Mouse (Mus musculus) lung, postnatal 14 days (tissue): ENCODE data around the gene Vwa8.
"Not testable (repeated sequence)": the region's sequence is repeated elsewhere in the genome, so short reads cannot be mapped to it uniquely, and the experiment has no call there.

Experiments
- DNase-seq: peaks from one replicate; pipeline ENCODE4 v3.0.0; 2021

Vwa8 gene

GRCm38 (mm10) chr14:78885915-78886534, 37.2 kb downstream of the Vwa8 start:
- no peak for DNase-seq

DNA sequence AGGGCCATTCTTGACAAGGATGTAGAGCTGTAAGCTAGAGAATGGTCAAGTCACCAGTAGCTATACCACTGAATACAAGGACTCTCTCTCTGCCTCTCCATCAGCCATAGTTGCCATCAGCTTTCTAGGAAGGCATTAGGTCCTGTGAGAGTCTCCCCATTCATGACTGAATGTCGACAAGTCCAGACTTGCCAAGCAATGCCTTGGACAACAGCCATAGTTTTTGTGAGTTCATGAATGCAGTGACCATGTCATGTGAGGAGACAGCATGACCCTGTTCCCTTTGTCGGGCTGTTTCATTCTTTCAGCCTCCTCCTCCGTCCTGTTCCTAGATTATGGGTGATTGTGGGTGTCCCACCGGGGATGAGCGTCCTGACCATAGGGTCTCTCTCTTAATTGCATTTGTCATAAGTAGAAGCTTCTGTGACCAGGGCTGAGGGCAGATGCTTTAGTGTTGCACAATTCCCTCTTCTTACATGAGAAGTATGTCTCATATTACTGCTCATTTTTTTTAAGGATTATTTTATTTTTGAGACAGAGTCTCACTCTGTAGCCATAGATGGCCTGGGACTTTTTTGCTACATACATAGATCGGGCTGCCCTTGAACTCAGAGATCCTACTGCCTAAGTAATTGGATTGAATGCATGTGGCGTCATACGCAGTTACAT, 37.8 kb downstream of the Vwa8 start:
- peak; percentile 16 for DNase-seq

DNA sequence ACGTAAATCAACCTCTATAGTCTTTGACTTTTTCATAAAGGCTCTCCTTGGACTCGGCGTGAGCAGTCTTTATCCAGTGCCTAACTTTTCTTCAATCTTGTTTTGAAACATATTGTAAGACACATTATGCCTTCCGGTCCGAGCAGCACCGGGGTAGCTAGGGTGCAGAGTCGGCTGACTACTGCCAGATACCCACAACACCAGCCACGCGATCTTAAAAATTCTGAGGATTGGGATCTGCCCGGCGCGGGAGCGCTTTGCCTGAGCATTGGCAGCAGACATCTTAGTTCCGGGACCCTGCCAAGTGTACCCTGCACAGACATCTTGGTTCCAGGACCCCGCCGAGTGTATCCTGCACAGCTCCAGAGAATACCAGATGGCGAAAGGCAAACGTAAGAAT, 38.6 kb downstream of the Vwa8 start:
- DNase-seq: not testable (repeated sequence)

DNA sequence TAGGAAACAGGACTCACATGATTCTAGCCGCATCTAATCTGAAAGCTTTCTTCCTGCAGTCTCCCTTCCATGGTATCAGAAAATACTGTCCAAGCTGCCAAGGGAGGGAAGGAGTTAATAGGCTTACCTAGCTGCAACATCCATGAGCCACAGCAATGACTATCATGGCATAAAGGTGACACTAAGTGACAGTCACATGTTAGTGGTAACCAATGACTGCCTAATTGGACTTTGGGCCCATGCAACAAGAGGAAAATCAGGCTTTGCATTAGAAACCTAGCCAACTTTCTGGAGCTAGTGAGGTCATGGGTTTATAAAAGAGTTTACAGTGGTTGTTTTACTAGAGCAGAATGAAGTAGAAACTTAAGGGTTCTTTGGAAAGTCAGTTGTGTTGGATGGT, 46.6 kb downstream of the Vwa8 start:
- DNase-seq: no peak

- DNase-seq: peak; percentile 63
These were observed 47.4 kb downstream of the Vwa8 start for GRCm38 (mm10) chr14:78896252-78896651.

- DNase-seq: peak; percentile 10
These were observed 51.9 kb downstream of the Vwa8 start for GRCm38 (mm10) chr14:78900770-78901169.

DNA sequence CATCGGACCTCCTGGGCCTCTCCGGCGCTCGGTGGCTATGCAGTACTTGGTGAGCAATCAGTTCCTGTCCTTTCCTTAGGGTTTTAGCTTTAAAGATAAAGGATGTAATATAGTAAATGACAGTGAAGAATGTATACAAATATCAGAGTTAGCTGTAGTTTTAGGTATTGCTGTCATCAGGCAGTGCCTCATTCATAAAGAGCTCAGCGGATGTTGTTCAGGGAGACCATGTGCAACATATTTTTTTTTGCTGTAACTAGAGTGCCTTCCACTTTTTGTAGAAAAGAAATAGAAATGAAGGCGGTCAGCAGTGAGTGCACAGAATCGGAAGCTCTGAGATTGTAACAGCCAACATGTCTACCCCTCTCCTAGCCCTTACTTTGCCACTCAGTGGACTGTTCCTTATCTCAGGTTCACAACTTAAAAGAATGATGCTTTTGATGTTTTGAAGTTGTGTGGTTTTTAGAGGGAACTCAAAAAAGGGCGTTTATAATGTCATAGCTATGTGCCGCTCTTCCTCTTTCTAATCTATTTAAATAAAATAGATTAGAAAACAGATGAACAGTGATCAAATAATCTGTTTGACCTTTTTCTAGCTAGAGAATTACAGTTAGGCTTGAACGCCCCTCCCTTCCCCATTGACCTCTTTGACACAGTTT, 59.5 kb downstream of the Vwa8 start:
- DNase-seq: no peak

- DNase-seq: no peak
These were observed 63.2 kb downstream of the Vwa8 start for GRCm38 (mm10) chr14:78912076-78912475.

DNA sequence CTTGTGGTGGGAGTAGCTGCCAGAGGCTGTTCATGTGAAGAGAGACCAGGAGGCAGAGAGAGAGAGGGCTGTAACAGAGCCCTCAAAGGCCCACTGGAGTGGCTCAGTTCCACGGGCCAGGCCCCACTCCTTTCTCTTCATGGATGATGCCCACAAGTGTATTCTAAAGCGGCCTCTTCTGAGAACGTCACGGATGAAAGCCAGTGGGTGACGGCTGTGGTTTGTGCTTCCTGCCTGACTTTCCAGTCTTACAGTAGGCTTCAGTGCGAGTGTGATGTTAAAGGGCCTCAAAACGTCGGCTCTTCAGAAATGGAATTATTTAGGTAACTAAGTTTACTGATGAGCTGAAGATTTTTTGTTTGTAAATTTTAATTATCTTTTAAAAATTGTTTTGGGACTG, 65.3 kb downstream of the Vwa8 start:
- DNase-seq: no peak

DNA sequence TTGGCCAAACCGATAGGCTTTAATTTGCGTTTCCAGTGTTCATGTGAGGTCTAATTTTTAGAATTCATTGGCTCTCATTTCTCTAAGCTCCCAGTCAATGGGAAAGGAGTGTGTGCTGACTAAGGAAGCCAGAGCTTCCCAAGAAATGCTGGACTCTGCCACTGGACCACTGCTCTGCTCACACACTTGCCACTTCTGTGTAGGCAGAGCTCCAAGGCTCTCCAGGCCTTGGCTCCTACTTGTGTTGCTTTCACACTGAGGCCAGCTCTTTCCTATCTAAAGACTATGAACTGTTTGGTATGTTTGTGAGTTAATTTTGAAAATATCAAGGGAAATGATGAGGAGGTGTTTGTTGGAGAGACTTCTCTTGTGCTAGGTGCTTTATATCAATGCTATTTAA, 67.8 kb downstream of the Vwa8 start:
- no peak for DNase-seq

DNA sequence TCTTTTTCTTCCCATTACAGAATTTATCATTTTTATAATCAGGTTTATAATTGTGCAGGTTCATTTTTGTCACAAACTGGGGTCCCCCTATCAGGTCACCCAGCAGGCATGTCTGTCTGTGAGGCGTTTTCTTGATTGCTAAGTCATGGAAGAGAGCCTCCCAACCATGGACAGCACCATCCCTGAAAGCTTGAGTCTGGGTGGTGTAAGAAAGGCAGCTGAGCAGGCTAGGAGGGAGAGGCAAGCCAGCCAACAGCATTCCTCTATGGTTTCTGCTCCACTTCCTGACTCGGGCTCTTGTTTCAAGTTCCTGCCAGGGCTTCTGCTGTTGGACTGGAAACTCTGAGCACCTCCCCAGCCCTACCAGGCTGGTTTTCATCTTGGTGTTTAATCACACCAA, 72.4 kb downstream of the Vwa8 start:
- DNase-seq: no peak

DNA sequence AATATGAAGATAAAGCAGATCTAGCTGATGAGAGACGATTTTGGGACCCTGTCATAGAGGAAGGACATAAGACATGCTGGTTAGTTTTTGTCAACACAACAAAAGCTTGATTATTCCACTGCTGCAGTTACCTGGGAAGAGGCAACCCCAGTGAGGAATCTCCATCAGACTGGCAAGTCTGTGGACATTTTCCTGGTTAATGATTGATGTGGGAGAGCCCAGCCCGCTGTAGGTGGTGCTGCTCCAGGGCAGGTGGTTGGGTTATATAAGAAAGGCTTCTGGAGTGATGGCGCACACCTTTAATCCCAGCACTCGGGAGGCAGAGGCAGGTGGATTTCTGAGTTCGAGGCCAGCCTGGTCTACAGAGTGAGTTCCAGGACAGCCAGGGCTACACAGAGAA, 74.8 kb downstream of the Vwa8 start:
- DNase-seq: no peak

GRCm38 (mm10) chr14:78924755-78925537, 76.1 kb downstream of the Vwa8 start:
- DNase-seq: no peak

- no peak for DNase-seq
These were observed 83.2 kb downstream of the Vwa8 start for GRCm38 (mm10) chr14:78932094-78932493.

- no peak for DNase-seq
These were observed 84.5 kb downstream of the Vwa8 start for GRCm38 (mm10) chr14:78933399-78933798.

- no peak for DNase-seq
These were observed 85.7 kb downstream of the Vwa8 start for GRCm38 (mm10) chr14:78934596-78934995.

DNA sequence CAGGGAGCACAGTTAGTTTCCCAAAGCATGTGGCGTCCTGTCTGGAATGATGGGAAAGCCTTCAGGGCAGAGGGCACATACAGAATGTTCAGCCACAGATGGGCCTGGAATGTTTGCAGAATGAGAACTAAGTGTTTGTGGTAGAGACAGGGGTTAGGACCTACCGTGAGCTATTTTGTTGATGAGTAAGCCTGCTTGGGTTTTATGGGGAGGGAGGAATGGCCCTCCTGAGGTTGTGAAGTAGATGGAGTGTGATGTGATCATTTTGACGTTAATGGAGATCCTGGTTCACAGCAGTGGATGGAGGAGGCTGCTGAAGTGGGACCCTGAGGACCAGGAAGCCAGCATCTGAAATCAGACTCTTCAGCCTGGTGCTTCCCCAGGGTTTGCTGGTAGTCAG, 86.9 kb downstream of the Vwa8 start:
- DNase-seq: no peak

GRCm38 (mm10) chr14:78941741-78942475, 93.1 kb downstream of the Vwa8 start:
- no peak for DNase-seq

GRCm38 (mm10) chr14:78955745-78956144, 106.9 kb downstream of the Vwa8 start:
- DNase-seq: no peak

- no peak for DNase-seq
These were observed 121.8 kb downstream of the Vwa8 start for GRCm38 (mm10) chr14:78970621-78971020.

DNA sequence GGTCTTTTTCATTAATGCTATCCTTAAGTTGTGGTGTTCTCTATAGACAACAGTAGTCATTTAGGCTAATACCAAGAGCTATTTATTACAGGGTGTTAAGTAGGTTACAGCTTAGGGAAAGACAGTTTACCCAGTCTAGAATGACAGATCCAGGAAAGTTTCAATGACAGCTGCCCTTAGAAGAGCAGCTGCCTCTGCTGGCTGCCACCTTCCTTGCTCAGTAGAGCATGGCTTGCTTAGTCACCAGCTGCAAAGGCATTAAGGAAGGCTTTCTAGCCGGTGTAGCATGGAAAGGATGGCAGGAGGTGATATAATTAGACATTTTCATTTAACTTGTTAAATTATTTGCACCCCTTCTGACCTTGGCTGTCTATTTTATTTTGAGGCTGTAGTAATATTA, 123.6 kb downstream of the Vwa8 start:
- no peak for DNase-seq

- no peak for DNase-seq
These were observed 134.3 kb downstream of the Vwa8 start for GRCm38 (mm10) chr14:78983104-78983503.

GRCm38 (mm10) chr14:78984296-78984695, 135.4 kb downstream of the Vwa8 start:
- DNase-seq: peak; percentile 37
